Mouse (Mus musculus) right cerebral cortex, postnatal 25 days (tissue): ENCODE data around the gene Mapre1.

Source experiments
- DNase-seq: peaks from one replicate; pipeline ENCODE4 v3.0.0; 2022

Gene Mapre1

GRCm38 (mm10) chr2:153779394-153779981 lies 38.4 kb downstream of the Mapre1 start, which contains the start of gene Efcab8:
Gene Efcab8, plus strand, starts transcription at chr2:153779931.
- DNase-seq = no peak

- DNase-seq = no peak
Measured at GRCm38 (mm10) chr2:153781181-153781580, 40.1 kb downstream of the Mapre1 start.

GRCm38 (mm10) chr2:153784668-153785067 lies 43.6 kb downstream of the Mapre1 start:
- DNase-seq = no peak

GRCm38 (mm10) chr2:153793366-153793765 lies 52.3 kb downstream of the Mapre1 start:
- no peak for DNase-seq

GRCm38 (mm10) chr2:153795090-153795489 lies 54.0 kb downstream of the Mapre1 start:
- DNase-seq = no peak

- peak; percentile 47 for DNase-seq
Measured at GRCm38 (mm10) chr2:153807464-153807863, 66.4 kb downstream of the Mapre1 start.

- DNase-seq = no peak
Measured at GRCm38 (mm10) chr2:153808146-153808545, 67.1 kb downstream of the Mapre1 start.

- no peak for DNase-seq
Measured at GRCm38 (mm10) chr2:153808841-153809240, 67.8 kb downstream of the Mapre1 start.

GRCm38 (mm10) chr2:153809921-153810320 lies 68.8 kb downstream of the Mapre1 start:
- DNase-seq = no peak

- DNase-seq = no peak
Measured at GRCm38 (mm10) chr2:153822005-153822543, 81.0 kb downstream of the Mapre1 start.
